Mouse (Mus musculus): Measurements from ENCODE around the gene Bsn. TPM values are rescaled to one million over a fixed set of nuclear protein-coding genes. Genes with fewer than 3 reads are reported as not detected.
A peak's percentile ranks its signal among the peaks of the same experiment; 100 is the strongest.

The Bsn gene
- polyA plus RNA-seq, 1 experiment, result not detected

- TF ChIP-seq POLR2A (IDR thresholded peaks at IDR 0.05; ENCODE audit: insufficient read depth, low read depth, low read length) (no peak), CTCF (IDR thresholded peaks at IDR 0.05; ENCODE audit: insufficient read depth, low read depth, low read length) (no peak)
- WGBS, result 92% methylated on average over 9 of the region's 9 CpGs
These were observed 121.2 kb downstream of the Bsn start for GRCm38 (mm10) chr9:108069007-108069406.

GRCm38 (mm10) chr9:108067900-108068299, 122.3 kb downstream of the Bsn start:
- Histone ChIP-seq H3K27ac (ENCODE audit: insufficient read depth, low read depth, low read length) (no peak overlapping the region), H3K4me1 (ENCODE audit: control insufficient read depth, insufficient read depth, low read length) (peaks cover 7% of the 10 kb centered on the region), H3K4me3 (ENCODE audit: insufficient read depth, low read depth, low read length) (no peak overlapping the region)
- TF ChIP-seq CTCF (IDR thresholded peaks at IDR 0.05; ENCODE audit: insufficient read depth, low read depth, low read length) (peak; percentile 39; the same call in 1 of the 2 replicates), POLR2A (IDR thresholded peaks at IDR 0.05; ENCODE audit: insufficient read depth, low read depth, low read length) (no peak)
- 19% methylated on average over 8 of the region's 8 CpGs for WGBS

More at GRCm38 (mm10) chr9:108069007-108069406, 121.2 kb downstream of the Bsn start:
- no peak overlapping the region for H3K27ac ChIP-seq (ENCODE audit: insufficient read depth, low read depth, low read length)
- peaks cover 12% of the 10 kb centered on the region for H3K4me1 ChIP-seq (ENCODE audit: control insufficient read depth, insufficient read depth, low read length)
- H3K4me3 ChIP-seq (ENCODE audit: insufficient read depth, low read depth, low read length), result no peak overlapping the region

GRCm38 (mm10) chr9:108067199-108067598, 123.0 kb downstream of the Bsn start:
- TF ChIP-seq POLR2A (IDR thresholded peaks at IDR 0.05; ENCODE audit: insufficient read depth, low read depth, low read length) (no peak), CTCF (IDR thresholded peaks at IDR 0.05; ENCODE audit: insufficient read depth, low read depth, low read length) (no peak)
- 86% methylated on average over 7 of the region's 7 CpGs for WGBS
- Histone ChIP-seq H3K4me1 (ENCODE audit: control insufficient read depth, insufficient read depth, low read length) (peaks cover 3% of the 10 kb centered on the region), H3K4me3 (ENCODE audit: insufficient read depth, low read depth, low read length) (no peak overlapping the region), H3K27ac (ENCODE audit: insufficient read depth, low read depth, low read length) (no peak overlapping the region)

GRCm38 (mm10) chr9:108065491-108066011, 124.6 kb downstream of the Bsn start:
- H3K27ac ChIP-seq (ENCODE audit: insufficient read depth, low read depth, low read length), result no peak overlapping the region
- 43% methylated on average over 5 of the region's 5 CpGs for WGBS
- TF ChIP-seq CTCF (IDR thresholded peaks at IDR 0.05; ENCODE audit: insufficient read depth, low read depth, low read length) (peak; percentile 60; the same call in 1 of the 2 replicates), POLR2A (IDR thresholded peaks at IDR 0.05; ENCODE audit: insufficient read depth, low read depth, low read length) (no peak)
- no peak overlapping the region for H3K4me3 ChIP-seq (ENCODE audit: insufficient read depth, low read depth, low read length)
- peaks cover 3% of the 10 kb centered on the region for H3K4me1 ChIP-seq (ENCODE audit: control insufficient read depth, insufficient read depth, low read length)

GRCm38 (mm10) chr9:108063361-108063760, 126.8 kb downstream of the Bsn start:
- TF ChIP-seq POLR2A (IDR thresholded peaks at IDR 0.05; ENCODE audit: insufficient read depth, low read depth, low read length), result no peak
- no peak for TF ChIP-seq CTCF (IDR thresholded peaks at IDR 0.05; ENCODE audit: insufficient read depth, low read depth, low read length)
- Histone ChIP-seq H3K4me1 (ENCODE audit: control insufficient read depth, insufficient read depth, low read length) (peaks cover 3% of the 10 kb centered on the region), H3K4me3 (ENCODE audit: insufficient read depth, low read depth, low read length) (no peak overlapping the region), H3K27ac (ENCODE audit: insufficient read depth, low read depth, low read length) (no peak overlapping the region)
- 93% methylated on average over 12 of the region's 12 CpGs for WGBS

GRCm38 (mm10) chr9:108062142-108062541, 128.0 kb downstream of the Bsn start:
- 82% methylated on average over 3 of the region's 3 CpGs for WGBS
- TF ChIP-seq POLR2A (IDR thresholded peaks at IDR 0.05; ENCODE audit: insufficient read depth, low read depth, low read length) (no peak), CTCF (IDR thresholded peaks at IDR 0.05; ENCODE audit: insufficient read depth, low read depth, low read length) (no peak)
- Histone ChIP-seq H3K4me1 (ENCODE audit: control insufficient read depth, insufficient read depth, low read length) (no peaks in the 10 kb centered on the region), H3K27ac (ENCODE audit: insufficient read depth, low read depth, low read length) (no peak overlapping the region), H3K4me3 (ENCODE audit: insufficient read depth, low read depth, low read length) (no peak overlapping the region)

GRCm38 (mm10) chr9:108058291-108058690, 131.9 kb downstream of the Bsn start:
- 90% methylated on average over 9 of the region's 9 CpGs for WGBS

GRCm38 (mm10) chr9:108057262-108057562, 133.0 kb downstream of the Bsn start:
- peaks cover 8% of the 10 kb centered on the region for H3K4me1 ChIP-seq (ENCODE audit: control insufficient read depth, insufficient read depth, low read length)
- TF ChIP-seq CTCF (IDR thresholded peaks at IDR 0.05; ENCODE audit: insufficient read depth, low read depth, low read length), result no peak
- TF ChIP-seq POLR2A (IDR thresholded peaks at IDR 0.05; ENCODE audit: insufficient read depth, low read depth, low read length), result no peak
- no peak overlapping the region for H3K27ac ChIP-seq (ENCODE audit: insufficient read depth, low read depth, low read length)
- H3K4me3 ChIP-seq (ENCODE audit: insufficient read depth, low read depth, low read length), result no peak overlapping the region
- 82% methylated on average over 5 of the region's 5 CpGs for WGBS

More at GRCm38 (mm10) chr9:108058291-108058690, 131.9 kb downstream of the Bsn start:
- Histone ChIP-seq H3K4me3 (ENCODE audit: insufficient read depth, low read depth, low read length) (no peak overlapping the region), H3K27ac (ENCODE audit: insufficient read depth, low read depth, low read length) (no peak overlapping the region), H3K4me1 (ENCODE audit: control insufficient read depth, insufficient read depth, low read length) (peaks cover 2% of the 10 kb centered on the region)
- TF ChIP-seq POLR2A (IDR thresholded peaks at IDR 0.05; ENCODE audit: insufficient read depth, low read depth, low read length), result no peak
- no peak for TF ChIP-seq CTCF (IDR thresholded peaks at IDR 0.05; ENCODE audit: insufficient read depth, low read depth, low read length)

- no peak overlapping the region for H3K4me3 ChIP-seq (ENCODE audit: insufficient read depth, low read depth, low read length)
- 80% methylated on average over 28 of the region's 28 CpGs for WGBS
- H3K27ac ChIP-seq (ENCODE audit: insufficient read depth, low read depth, low read length), result no peak overlapping the region
- H3K4me1 ChIP-seq (ENCODE audit: control insufficient read depth, insufficient read depth, low read length), result peaks cover 8% of the 10 kb centered on the region
- TF ChIP-seq CTCF (IDR thresholded peaks at IDR 0.05; ENCODE audit: insufficient read depth, low read depth, low read length), result no peak
- TF ChIP-seq POLR2A (IDR thresholded peaks at IDR 0.05; ENCODE audit: insufficient read depth, low read depth, low read length), result no peak
These were observed 133.6 kb downstream of the Bsn start for GRCm38 (mm10) chr9:108056361-108057261.

All from olfactory bulb, adult 2 months (tissue).